Mouse (Mus musculus) limb, embryonic 15.5 days (tissue): Measurements from ENCODE around the gene Stt3a. TPM values are rescaled to one million over a fixed set of nuclear protein-coding genes. Genes with fewer than 3 reads are reported as not detected.

Experiments used
- ATAC-seq: fragments of 200-750 bp; cut with Nextera tagmentation; 2 replicates; pipeline ENCODE4 v1.8.0; 2017; ENCODE audit warnings: low read depth, moderate TSS enrichment; ENCODE audit not compliant: insufficient number of reproducible peaks, low FRiP score, low TSS enrichment
- H3K27ac ChIP-seq: fragments of 300-500 bp; sonication (generic); 2 replicates; pipeline ENCODE4 v1.5.1; 2015; ENCODE audit warnings: moderate library complexity, mild to moderate bottlenecking, inconsistent platforms
- H3K27me3 ChIP-seq: fragments of 300-500 bp; sonication (generic); 2 replicates; pipeline ENCODE4 v1.6.1; 2015; ENCODE audit warnings: inconsistent platforms
- H3K36me3 ChIP-seq: fragments of 300-500 bp; sonication (generic); 2 replicates; pipeline ENCODE4 v1.6.1; 2015; ENCODE audit warnings: inconsistent platforms
- H3K4me1 ChIP-seq: fragments of 300-500 bp; sonication (generic); 2 replicates; pipeline ENCODE4 v1.6.1; 2015; ENCODE audit warnings: inconsistent platforms
- H3K4me2 ChIP-seq: fragments of 300-500 bp; sonication (generic); 2 replicates; pipeline ENCODE4 v1.6.1; 2015; ENCODE audit warnings: mild to moderate bottlenecking, inconsistent platforms
- H3K4me3 ChIP-seq: fragments of 300-500 bp; sonication (generic); 2 replicates; pipeline ENCODE4 v1.5.1; 2015; ENCODE audit warnings: mild to moderate bottlenecking, inconsistent platforms
- H3K9ac ChIP-seq: fragments of 300-500 bp; sonication (generic); 2 replicates; pipeline ENCODE4 v1.6.1; 2015; ENCODE audit warnings: inconsistent platforms
- H3K9me3 ChIP-seq: fragments of 300-500 bp; sonication (generic); 2 replicates; pipeline ENCODE4 v1.6.1; 2016; ENCODE audit warnings: inconsistent platforms
- WGBS: fragments of 180-500 bp; shearing (Covaris S2); methylation state at CpG from one replicate; pipeline ENCODE4 v1.1.7; 2015; 5-methylcytosine and 5-hydroxymethylcytosine counted together
- polyA plus RNA-seq: library from polyadenylated mRNA; unstranded; fragments of >200 nt; fragmentation: Nextera tagmentation; extraction: Ambion mirVana; gene quantifications from 2 replicates; pipeline ENCODE4 v1.2.1, GENCODE M21; 2015

Stt3a gene
- polyA plus RNA-seq, 1 experiment from 2014 or later: 320 TPM

DNA sequence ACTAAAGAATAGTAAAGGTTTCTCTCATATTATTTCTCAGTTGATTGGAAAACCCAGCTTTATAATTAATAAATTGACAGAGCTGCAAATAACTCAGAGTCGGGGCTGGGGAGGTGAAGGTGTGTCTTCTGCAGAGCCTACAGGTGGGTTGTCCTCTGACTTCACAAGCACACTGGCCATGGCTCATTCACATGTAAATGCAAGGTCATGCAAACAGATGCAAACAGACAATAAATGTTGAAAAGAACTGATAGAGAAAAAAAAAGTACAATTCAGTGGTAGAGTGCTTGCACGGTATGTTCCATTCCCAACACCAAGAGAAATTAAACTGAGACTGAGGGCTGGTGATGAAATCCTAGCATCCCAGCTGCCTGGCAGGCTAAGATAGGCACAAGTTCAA lies 27.0 kb upstream of the Stt3a start:
- H3K4me3 ChIP-seq: no peak overlapping the region
- no peak overlapping the region for H3K27ac ChIP-seq
- no peaks in the 10 kb centered on the region for H3K9me3 ChIP-seq
- peaks cover 8% of the 10 kb centered on the region; the same call in 1 of the 2 replicates for H3K4me1 ChIP-seq
- no peak for ATAC-seq
- no peak overlapping the region for H3K9ac ChIP-seq
- WGBS: 87% methylated on average over 2 of the region's 2 CpGs
- no peak overlapping the region for H3K4me2 ChIP-seq
- peaks cover 23% of the 10 kb centered on the region for H3K36me3 ChIP-seq
- H3K27me3 ChIP-seq: no peaks in the 10 kb centered on the region

GRCm38 (mm10) chr9:36792191-36792590 lies 24.7 kb upstream of the Stt3a start:
- WGBS: 90% methylated on average over 3 of the region's 3 CpGs
- peaks cover 42% of the 10 kb centered on the region for H3K36me3 ChIP-seq

GRCm38 (mm10) chr9:36783921-36784320 lies 16.4 kb upstream of the Stt3a start:
- Histone ChIP-seq H3K4me1 (no peaks in the 10 kb centered on the region), H3K4me3 (no peak overlapping the region), H3K27ac (no peak overlapping the region), H3K9ac (no peak overlapping the region), H3K27me3 (no peaks in the 10 kb centered on the region), H3K4me2 (no peak overlapping the region), H3K36me3 (peaks cover 75% of the 10 kb centered on the region), H3K9me3 (no peaks in the 10 kb centered on the region)
- WGBS: 85% methylated on average over 2 of the region's 2 CpGs
- ATAC-seq: no peak

More at GRCm38 (mm10) chr9:36792191-36792590, 24.7 kb upstream of the Stt3a start:
- ATAC-seq: no peak
- Histone ChIP-seq H3K9ac (no peak overlapping the region), H3K9me3 (no peaks in the 10 kb centered on the region), H3K4me2 (no peak overlapping the region), H3K4me1 (peaks cover 8% of the 10 kb centered on the region; the same call in 1 of the 2 replicates), H3K27me3 (no peaks in the 10 kb centered on the region), H3K4me3 (no peak overlapping the region), H3K27ac (no peak overlapping the region)

GRCm38 (mm10) chr9:36769048-36769413 lies 1.6 kb upstream of the Stt3a start:
- H3K4me3 ChIP-seq: peak overlapping the region; percentile 99
- ATAC-seq: no peak
- 78% methylated on average over 1 of the region's 1 CpGs for WGBS
- H3K36me3 ChIP-seq: peaks cover 3% of the 10 kb centered on the region
- peak overlapping the region; percentile 53; the same call in 1 of the 2 replicates for H3K4me2 ChIP-seq
- no peak overlapping the region for H3K27ac ChIP-seq
- H3K27me3 ChIP-seq: no peaks in the 10 kb centered on the region
- no peak overlapping the region for H3K9ac ChIP-seq
- H3K9me3 ChIP-seq: no peaks in the 10 kb centered on the region
- peaks cover 13% of the 10 kb centered on the region for H3K4me1 ChIP-seq

DNA sequence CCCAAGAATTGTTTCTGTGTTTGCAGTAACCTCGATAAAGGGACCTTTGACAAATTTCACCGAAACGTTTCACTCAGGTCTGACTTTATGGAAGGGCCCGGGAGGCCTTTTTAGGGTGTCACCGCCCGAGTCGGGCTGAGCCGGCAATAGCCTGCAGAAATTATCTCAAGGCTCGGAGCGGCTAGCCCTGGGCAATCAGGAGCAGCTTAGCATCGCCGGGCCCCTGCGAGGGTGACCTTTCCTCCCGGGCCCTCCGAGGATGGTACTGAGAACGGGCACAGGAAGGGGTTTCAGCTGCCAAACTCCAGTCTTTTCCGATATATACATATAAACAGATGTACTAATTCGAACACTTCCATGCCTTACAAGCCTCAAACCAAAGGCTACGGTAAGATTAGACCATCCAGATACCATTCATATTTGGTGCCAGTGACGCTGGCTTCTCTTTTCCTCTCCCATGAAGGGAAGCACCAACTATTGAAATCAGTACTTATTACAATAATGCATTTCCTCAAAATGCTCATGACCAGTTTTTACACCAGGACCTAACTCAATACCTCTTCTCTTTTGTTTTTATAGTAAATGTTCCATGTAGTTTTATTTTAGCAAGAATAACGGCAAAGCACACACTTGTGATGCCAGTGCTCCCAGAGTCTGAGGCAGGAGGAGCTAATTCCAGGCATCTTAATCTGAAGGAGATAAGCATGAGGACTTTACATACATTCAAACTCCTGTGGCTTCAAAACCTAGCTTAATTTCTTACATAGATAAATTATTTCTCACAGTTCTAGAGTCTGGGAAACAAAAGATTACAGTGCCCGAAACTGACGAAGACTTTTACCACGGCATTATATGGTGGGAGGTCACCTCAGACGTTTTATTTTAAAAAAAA lies 923 bp upstream of the Stt3a start:
- ATAC-seq: no peak
- peaks cover 13% of the 10 kb centered on the region for H3K4me1 ChIP-seq
- peaks cover 7% of the 10 kb centered on the region for H3K36me3 ChIP-seq
- H3K9me3 ChIP-seq: no peaks in the 10 kb centered on the region
- H3K27ac ChIP-seq: peak overlapping the region; percentile 96
- H3K4me2 ChIP-seq: peak overlapping the region; percentile 53
- H3K4me3 ChIP-seq: peak overlapping the region; percentile 99
- H3K27me3 ChIP-seq: no peaks in the 10 kb centered on the region
- H3K9ac ChIP-seq: peak overlapping the region; percentile 79
- 13% methylated on average over 25 of the region's 25 CpGs for WGBS

GRCm38 (mm10) chr9:36764378-36764777 lies 3.1 kb downstream of the Stt3a start:
- Histone ChIP-seq H3K9ac (no peak overlapping the region), H3K4me1 (peaks cover 13% of the 10 kb centered on the region), H3K4me2 (no peak overlapping the region), H3K9me3 (no peaks in the 10 kb centered on the region), H3K36me3 (peaks cover 32% of the 10 kb centered on the region), H3K4me3 (no peak overlapping the region), H3K27me3 (no peaks in the 10 kb centered on the region), H3K27ac (no peak overlapping the region)
- no peak for ATAC-seq
- 91% methylated on average over 1 of the region's 1 CpGs for WGBS

GRCm38 (mm10) chr9:36727034-36727755 lies 40.3 kb downstream of the Stt3a start, which contains the start of gene Chek1:
TSS of gene Chek1 (minus strand) at chr9:36727065.
- H3K9me3 ChIP-seq: no peaks in the 10 kb centered on the region
- H3K27ac ChIP-seq: peak within 1 kb of the TSS; percentile 94
- peak within 1 kb of the TSS; percentile 96 for H3K4me2 ChIP-seq
- no peaks in the 10 kb centered on the region for H3K27me3 ChIP-seq
- H3K4me1 ChIP-seq: peaks cover 13% of the 10 kb centered on the region
- H3K9ac ChIP-seq: peak within 1 kb of the TSS; percentile 63
- peak within 1 kb of the TSS; percentile 71 for H3K4me3 ChIP-seq
- 7% methylated on average over 12 of the region's 12 CpGs for WGBS
- ATAC-seq: no peak
- H3K36me3 ChIP-seq: peaks cover 14% of the 10 kb centered on the region

GRCm38 (mm10) chr9:36726131-36727033 lies 41.1 kb downstream of the Stt3a start:
- under 1% methylated on average over 53 of the region's 53 CpGs for WGBS
- H3K36me3 ChIP-seq: peaks cover 16% of the 10 kb centered on the region

DNA sequence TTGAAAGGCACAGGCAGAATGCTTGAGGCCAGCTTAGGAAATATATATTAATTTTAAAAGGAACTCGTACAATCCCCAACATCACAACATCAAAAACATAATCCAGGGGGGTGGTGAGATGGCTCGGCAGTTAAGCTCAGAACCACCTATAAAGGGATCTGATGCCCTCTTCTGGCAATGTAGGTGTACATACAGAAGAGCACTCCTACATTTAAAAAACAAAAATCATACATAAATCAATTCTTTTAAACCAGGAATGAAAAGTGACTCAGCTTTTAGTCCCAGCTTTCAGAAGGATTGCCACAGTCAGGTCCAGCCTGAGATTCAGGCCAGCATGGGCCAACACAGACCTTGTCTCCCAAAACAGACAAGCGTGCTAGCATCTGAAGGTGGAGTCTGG lies 50.9 kb downstream of the Stt3a start:
- ATAC-seq: no peak
- H3K36me3 ChIP-seq: peaks cover 20% of the 10 kb centered on the region
- H3K4me2 ChIP-seq: no peak overlapping the region
- H3K4me1 ChIP-seq: no peaks in the 10 kb centered on the region
- 71% methylated on average over 3 of the region's 3 CpGs for WGBS
- no peak overlapping the region for H3K27ac ChIP-seq
- H3K9ac ChIP-seq: no peak overlapping the region
- no peak overlapping the region for H3K4me3 ChIP-seq
- no peaks in the 10 kb centered on the region for H3K9me3 ChIP-seq
- no peaks in the 10 kb centered on the region for H3K27me3 ChIP-seq

More at GRCm38 (mm10) chr9:36726131-36727033, 41.1 kb downstream of the Stt3a start:
- peak overlapping the region; percentile 63 for H3K9ac ChIP-seq
- H3K4me1 ChIP-seq: peaks cover 13% of the 10 kb centered on the region
- H3K4me2 ChIP-seq: peak overlapping the region; percentile 96
- H3K4me3 ChIP-seq: peak overlapping the region; percentile 71
- no peaks in the 10 kb centered on the region for H3K27me3 ChIP-seq
- no peaks in the 10 kb centered on the region for H3K9me3 ChIP-seq
- ATAC-seq: peak; percentile 91
- peak overlapping the region; percentile 94 for H3K27ac ChIP-seq

GRCm38 (mm10) chr9:36707304-36707703 lies 60.2 kb downstream of the Stt3a start:
- Histone ChIP-seq H3K9me3 (no peaks in the 10 kb centered on the region), H3K4me3 (no peak overlapping the region), H3K9ac (no peak overlapping the region), H3K27me3 (no peaks in the 10 kb centered on the region), H3K4me2 (no peak overlapping the region), H3K27ac (no peak overlapping the region), H3K4me1 (no peaks in the 10 kb centered on the region), H3K36me3 (peaks cover 14% of the 10 kb centered on the region)
- WGBS: 90% methylated on average over 6 of the region's 6 CpGs
- no peak for ATAC-seq

DNA sequence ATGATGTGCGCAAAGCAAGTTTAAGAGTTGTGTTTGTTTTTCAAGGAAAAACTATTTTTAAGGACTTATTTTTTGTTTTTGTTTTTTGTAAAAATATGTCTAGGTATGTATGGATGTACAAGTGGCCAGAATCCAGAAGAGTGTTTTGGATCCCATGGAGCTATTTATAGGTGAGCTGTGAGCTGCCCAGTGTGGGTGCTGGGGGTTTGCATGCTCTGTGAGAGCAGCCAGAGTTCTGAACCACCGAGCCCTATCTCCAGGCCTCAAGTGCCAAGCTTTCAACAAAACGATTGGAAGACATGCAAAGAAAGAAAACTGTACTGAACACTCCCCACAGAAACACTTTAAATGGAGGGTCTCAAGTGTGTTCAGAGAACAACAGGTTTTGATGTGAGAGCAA lies 61.6 kb downstream of the Stt3a start:
- no peaks in the 10 kb centered on the region for H3K4me1 ChIP-seq
- ATAC-seq: no peak
- no peaks in the 10 kb centered on the region for H3K27me3 ChIP-seq
- H3K4me2 ChIP-seq: no peak overlapping the region
- peaks cover 11% of the 10 kb centered on the region for H3K36me3 ChIP-seq
- H3K27ac ChIP-seq: no peak overlapping the region
- WGBS: 83% methylated on average over 3 of the region's 3 CpGs
- no peaks in the 10 kb centered on the region for H3K9me3 ChIP-seq
- no peak overlapping the region for H3K9ac ChIP-seq
- no peak overlapping the region for H3K4me3 ChIP-seq
